Mouse (Mus musculus): Measurements from ENCODE around the gene Tekt3. TPM values are rescaled to one million over a fixed set of nuclear protein-coding genes. Genes with fewer than 3 reads are reported as not detected.

Tekt3 gene
- polyA plus RNA-seq, 1 experiment from 2014 or later = not detected

GRCm38 (mm10) chr11:63142311-63142710 is 80.9 kb downstream of the Tekt3 start:
- Histone ChIP-seq H3K9me3 (no peaks in the 10 kb centered on the region), H3K27me3 (no peaks in the 10 kb centered on the region), H3K27ac (no peak overlapping the region), H3K4me3 (no peak overlapping the region), H3K4me1 (replicated peaks) (0 out of 2 replicates have a peak, but pooled peaks cover 3% of the 10 kb centered on the region), H3K4me2 (no peak overlapping the region), H3K9ac (no peak overlapping the region), H3K36me3 (no peaks in the 10 kb centered on the region)
- WGBS = 92% methylated on average over 5 of the region's 5 CpGs
- ATAC-seq (ENCODE audit: low FRiP score) = no peak

DNA sequence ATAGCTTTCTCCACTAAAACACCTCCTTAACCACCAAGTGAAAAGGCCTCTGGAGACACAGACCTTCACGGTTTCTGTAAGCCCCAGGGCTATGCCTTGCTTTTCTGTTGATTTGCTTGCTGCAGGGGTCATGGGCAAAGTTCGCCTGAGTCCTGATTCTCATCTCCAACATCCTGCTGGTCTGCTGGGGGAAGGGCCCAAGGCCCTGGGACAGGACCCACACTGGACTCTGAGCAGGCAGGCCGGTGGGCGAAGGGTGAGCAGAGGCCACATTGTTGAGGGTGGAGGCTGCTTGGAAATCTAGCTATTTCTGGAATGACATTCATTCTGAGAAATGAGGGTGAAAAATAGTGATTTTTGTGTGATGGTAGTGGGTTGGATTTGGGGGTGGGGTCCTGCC is 81.4 kb downstream of the Tekt3 start:
- Histone ChIP-seq H3K36me3 (no peaks in the 10 kb centered on the region), H3K9ac (no peak overlapping the region), H3K4me2 (no peak overlapping the region), H3K27ac (no peak overlapping the region), H3K4me1 (replicated peaks) (0 out of 2 replicates have a peak, but pooled peaks cover 3% of the 10 kb centered on the region), H3K4me3 (no peak overlapping the region), H3K27me3 (no peaks in the 10 kb centered on the region), H3K9me3 (no peaks in the 10 kb centered on the region)
- no peak for ATAC-seq (ENCODE audit: low FRiP score)
- WGBS = 78% methylated on average over 4 of the region's 4 CpGs

- Histone ChIP-seq H3K27ac (no peak overlapping the region), H3K4me1 (replicated peaks) (0 out of 2 replicates have a peak, but pooled peaks cover 3% of the 10 kb centered on the region), H3K4me2 (no peak overlapping the region), H3K9me3 (no peaks in the 10 kb centered on the region), H3K9ac (no peak overlapping the region), H3K36me3 (no peaks in the 10 kb centered on the region), H3K4me3 (no peak overlapping the region), H3K27me3 (no peaks in the 10 kb centered on the region)
- 81% methylated on average over 8 of the region's 8 CpGs for WGBS
- no peak for ATAC-seq (ENCODE audit: low FRiP score)
Measured at GRCm38 (mm10) chr11:63143486-63143885, 82.0 kb downstream of the Tekt3 start.

Other genes starting within 250 kb of the Tekt3 start
- 6.8 and 7.9 TPM in 2 replicates for gene Trim16, start 241.4 kb upstream of the Tekt3 start, polyA plus RNA-seq (2015; fragmentation: Nextera tagmentation; extraction: Ambion mirVana)
- 0.34 and 0.40 TPM in 2 replicates for gene Fbxw10, start 214.6 kb upstream of the Tekt3 start, polyA plus RNA-seq (2015; fragmentation: Nextera tagmentation; extraction: Ambion mirVana)
- gene Tvp23b, start 182.2 kb upstream of the Tekt3 start, polyA plus RNA-seq (2015; fragmentation: Nextera tagmentation; extraction: Ambion mirVana) = 56.7 and 58.6 TPM in 2 replicates
- gene Cdrt4, start 110.5 kb upstream of the Tekt3 start, polyA plus RNA-seq (2015; fragmentation: Nextera tagmentation; extraction: Ambion mirVana) = 0.32 TPM in 1 of 2 replicates, not detected in the other
- gene Pmp22, start 67.3 kb downstream of the Tekt3 start, polyA plus RNA-seq (2015; fragmentation: Nextera tagmentation; extraction: Ambion mirVana) = 37.6 and 43.0 TPM in 2 replicates